ENCODE assay signal across 7 mouse cellular contexts in genomic region chr5:122627243-122627642, GRCm38 (mm10). TPM values are rescaled to one million over a fixed set of nuclear protein-coding genes. Genes with fewer than 3 reads are reported as not detected.
DNase-seq lines count a peak whose midpoint lies in the region; ATAC-seq and TF ChIP-seq lines count a peak whose summit lies in the region.

No protein-coding gene starts in this region.

- H3K4me3 ChIP-seq in intestine, postnatal 0 days (ENCODE audit: low read depth, low read length), result no peak overlapping the region
- no peak overlapping the region for H3K4me3 ChIP-seq in midbrain, embryonic 13.5 days (replicated peaks)

- peak; percentile 81 for DNase-seq in adrenal gland, adult 8-10 months
- peak; percentile 91 for DNase-seq in embryo, embryonic 11 days
- DNase-seq in gastrocnemius, postnatal 4 days (ENCODE audit: low spot score in 2 of 2), result peak; percentile 80 to 90
- peak; percentile 82 to 84 for DNase-seq in left cerebral cortex, postnatal 36 days (ENCODE audit: low spot score in 2 of 2)
- DNase-seq in spleen, adult 12 weeks (ENCODE audit: low spot score), result peak; percentile 51

- no peaks in the 10 kb centered on the region for H3K9me3 ChIP-seq in intestine, postnatal 0 days (ENCODE audit: control insufficient read depth)
- H3K9me3 ChIP-seq in midbrain, embryonic 13.5 days, result no peaks in the 10 kb centered on the region

- H3K27me3 ChIP-seq in intestine, postnatal 0 days (replicated peaks; ENCODE audit: control insufficient read depth, insufficient read depth, low read length), result no peaks in the 10 kb centered on the region
- no peaks in the 10 kb centered on the region for H3K27me3 ChIP-seq in midbrain, embryonic 13.5 days

- H3K4me1 ChIP-seq in intestine, postnatal 0 days (replicated peaks; ENCODE audit: control insufficient read depth, insufficient read depth, low read length), result no peaks in the 10 kb centered on the region
- no peaks in the 10 kb centered on the region for H3K4me1 ChIP-seq in midbrain, embryonic 13.5 days (replicated peaks)

- intact Hi-C loops in left cerebral cortex, postnatal 36 days (cut with DNase I), result loop anchor here (2.0 to 5.0 kb wide), 3 partner anchors 80 to 226 kb away; partner anchors contain the start of gene Atp2a2

- H3K27ac ChIP-seq in intestine, postnatal 0 days (ENCODE audit: low read depth, low read length), result no peak overlapping the region
- H3K27ac ChIP-seq in midbrain, embryonic 13.5 days, result peak overlapping the region; percentile 35; the same call in 1 of the 2 replicates

- no peak overlapping the region for H3K9ac ChIP-seq in intestine, postnatal 0 days (ENCODE audit: low read depth, low read length)
- no peak overlapping the region for H3K9ac ChIP-seq in midbrain, embryonic 13.5 days (replicated peaks)

- WGBS in intestine, postnatal 0 days, result 39% methylated on average over 2 of the region's 2 CpGs
- WGBS in midbrain, embryonic 13.5 days, result 46% methylated on average over 2 of the region's 2 CpGs

- TF ChIP-seq CTCF in intestine, postnatal 0 days (IDR thresholded peaks at IDR 0.05; ENCODE audit: low read depth), result peak; percentile 98

- ATAC-seq in intestine, postnatal 0 days, result peak; percentile 77
- ATAC-seq in midbrain, embryonic 13.5 days, result peak; percentile 79

- no peak overlapping the region for H3K4me2 ChIP-seq in intestine, postnatal 0 days (replicated peaks; ENCODE audit: low read depth)
- no peak overlapping the region for H3K4me2 ChIP-seq in midbrain, embryonic 13.5 days (replicated peaks)

- H3K36me3 ChIP-seq in intestine, postnatal 0 days (ENCODE audit: control insufficient read depth, insufficient read depth), result no peaks in the 10 kb centered on the region
- no peaks in the 10 kb centered on the region for H3K36me3 ChIP-seq in midbrain, embryonic 13.5 days

RNA-seq across cellular contexts. Expression of gene Ift81, which starts 12.9 kb away (rescaled TPM):
- 10 to 100 TPM; 13.9 to 30.8 (median 21.5) TPM for total RNA-seq in adrenal gland, adult 8-10 months (2022)
- 10 to 100 TPM; 14.9 to 27.0 TPM for total RNA-seq in gastrocnemius, postnatal 4 days (2021)
- polyA plus RNA-seq in intestine, postnatal 0 days (2015; fragmentation: Nextera tagmentation; extraction: Ambion mirVana), result 10.2 and 11.7 TPM in 2 replicates
- total RNA-seq in left cerebral cortex, postnatal 36 days (2021), result 10 to 100 TPM; 37.1 to 46.0 TPM
- polyA plus RNA-seq in midbrain, embryonic 13.5 days (2015; fragmentation: Nextera tagmentation; extraction: Ambion mirVana), result 76.2 and 84.5 TPM in 2 replicates

RNA-seq across cellular contexts. Expression of gene P2rx7, which starts 16.5 kb away (rescaled TPM):
- 1 to 10 TPM; 3.3 to 7.1 (median 4.9) TPM for total RNA-seq in adrenal gland, adult 8-10 months (2022)
- 1 to 10 TPM; 5.1 to 6.0 TPM for total RNA-seq in gastrocnemius, postnatal 4 days (2021)
- polyA plus RNA-seq in intestine, postnatal 0 days (2015; fragmentation: Nextera tagmentation; extraction: Ambion mirVana), result 1.6 and 2.7 TPM in 2 replicates
- total RNA-seq in left cerebral cortex, postnatal 36 days (2021), result 1 to 10 TPM; 8.0 to 8.8 TPM
- polyA plus RNA-seq in midbrain, embryonic 13.5 days (2015; fragmentation: Nextera tagmentation; extraction: Ambion mirVana), result 2.3 and 2.7 TPM in 2 replicates
